Mouse (Mus musculus) ovary, postnatal 36 days (tissue): ENCODE results near the gene Spo11.

ENCODE experiments used
- DNase-seq: peaks from one replicate; pipeline ENCODE4 v3.0.0; 2022; ENCODE audit warnings: low spot score, mixed read lengths

The Spo11 gene

DNA sequence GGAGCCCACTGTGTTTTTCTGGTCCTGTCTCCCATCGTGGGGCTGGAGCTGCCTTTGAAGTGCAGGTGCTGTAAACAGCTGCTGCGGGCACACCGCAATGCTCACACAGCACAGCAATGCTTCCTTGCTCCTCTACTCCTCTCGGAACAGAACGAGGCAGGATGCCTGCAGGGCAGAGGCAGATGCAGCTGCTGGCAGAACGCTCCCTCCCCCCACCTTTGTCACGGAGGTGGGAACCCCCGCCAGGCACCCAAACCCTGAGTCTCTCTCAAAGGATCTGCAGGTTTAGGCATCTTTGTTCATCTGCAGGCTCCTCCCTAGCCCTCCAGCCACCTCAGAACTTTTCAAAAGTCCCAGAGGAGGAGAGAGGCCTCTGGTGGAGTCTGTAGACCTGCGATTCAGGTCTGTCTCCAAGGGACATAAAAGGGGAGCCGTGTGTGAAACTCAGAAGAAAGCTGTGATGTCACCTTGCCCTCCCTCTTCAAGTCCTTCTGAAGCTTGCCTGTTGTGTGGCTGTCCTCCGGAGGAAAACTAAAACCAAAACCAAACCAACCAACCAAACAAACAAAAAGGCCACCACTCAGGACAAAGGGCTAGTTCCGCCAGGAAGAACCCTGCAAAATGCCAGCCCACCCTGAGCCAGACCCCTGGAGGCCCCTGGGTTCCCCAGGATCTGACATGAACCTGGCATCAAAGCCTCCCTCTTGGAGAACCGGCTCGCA is at the start of gene Spo11:
Gene Spo11, plus strand, starts transcription at position 292 of the 722 bp plus-strand sequence.
- DNase-seq = no peak

- no peak for DNase-seq
Observed at GRCm38 (mm10) chr2:172929905-172930436, 47.5 kb upstream of the Spo11 start.

GRCm38 (mm10) chr2:172931137-172931898 is 46.2 kb upstream of the Spo11 start:
- DNase-seq = no peak

- no peak for DNase-seq
Observed at GRCm38 (mm10) chr2:172933631-172934419, 43.7 kb upstream of the Spo11 start.

DNA sequence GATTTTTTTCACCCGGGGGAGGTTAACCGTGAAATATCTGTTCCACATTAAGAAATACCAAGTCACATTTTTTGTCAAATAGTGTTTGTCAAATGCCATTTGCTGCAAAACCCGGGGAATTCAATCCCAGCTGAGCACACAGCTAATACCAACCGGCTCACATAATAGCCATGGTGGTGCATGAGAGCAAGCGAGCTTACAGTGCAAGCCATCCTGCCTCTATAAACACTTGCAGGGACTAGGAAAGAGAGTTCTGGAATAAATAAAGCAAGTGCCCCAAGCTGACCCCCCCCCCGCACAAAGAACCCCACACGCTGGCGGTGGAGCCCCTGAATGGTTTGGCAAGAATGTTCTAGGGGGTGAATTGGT is 43.1 kb upstream of the Spo11 start:
- no peak for DNase-seq

DNA sequence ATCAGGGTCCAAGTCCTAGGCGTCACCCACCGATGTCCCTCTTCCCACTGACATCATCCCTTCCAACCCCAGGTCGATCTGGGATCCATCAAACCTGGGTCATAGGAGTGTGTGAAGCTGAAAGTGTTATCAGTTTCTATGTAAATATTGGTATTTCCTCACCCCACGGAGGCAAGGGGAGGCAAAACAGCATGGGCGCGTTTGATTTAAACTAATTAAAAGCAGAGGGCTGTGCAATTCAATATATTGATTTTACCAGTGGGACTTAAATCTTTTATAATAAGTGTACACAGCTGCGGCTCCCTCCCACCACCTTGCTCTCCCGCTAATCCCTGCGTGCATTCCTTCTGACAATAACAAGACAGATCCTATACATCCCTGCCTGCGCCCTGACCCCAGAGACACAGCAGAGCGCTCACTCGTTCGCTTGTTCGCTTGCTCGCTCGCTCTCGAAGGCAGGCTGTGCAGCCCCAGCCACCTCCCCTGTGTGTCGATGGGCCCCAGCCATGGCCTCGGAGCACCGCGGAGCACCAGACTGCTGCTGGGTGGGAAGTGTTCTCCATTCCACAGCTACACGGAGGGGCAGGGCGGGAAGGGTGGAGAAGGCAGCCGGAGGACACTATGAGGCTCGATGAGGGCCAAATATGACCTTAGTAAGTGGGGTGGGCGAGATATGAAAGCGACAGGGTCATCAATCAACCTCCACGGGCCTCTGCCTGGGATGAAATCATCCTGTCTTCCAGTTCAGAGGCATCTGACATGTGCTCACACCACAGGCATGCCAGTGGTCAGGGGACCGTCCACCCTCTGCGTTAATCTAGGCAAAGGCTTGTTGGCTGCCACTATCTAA is 42.4 kb upstream of the Spo11 start:
- no peak for DNase-seq

DNA sequence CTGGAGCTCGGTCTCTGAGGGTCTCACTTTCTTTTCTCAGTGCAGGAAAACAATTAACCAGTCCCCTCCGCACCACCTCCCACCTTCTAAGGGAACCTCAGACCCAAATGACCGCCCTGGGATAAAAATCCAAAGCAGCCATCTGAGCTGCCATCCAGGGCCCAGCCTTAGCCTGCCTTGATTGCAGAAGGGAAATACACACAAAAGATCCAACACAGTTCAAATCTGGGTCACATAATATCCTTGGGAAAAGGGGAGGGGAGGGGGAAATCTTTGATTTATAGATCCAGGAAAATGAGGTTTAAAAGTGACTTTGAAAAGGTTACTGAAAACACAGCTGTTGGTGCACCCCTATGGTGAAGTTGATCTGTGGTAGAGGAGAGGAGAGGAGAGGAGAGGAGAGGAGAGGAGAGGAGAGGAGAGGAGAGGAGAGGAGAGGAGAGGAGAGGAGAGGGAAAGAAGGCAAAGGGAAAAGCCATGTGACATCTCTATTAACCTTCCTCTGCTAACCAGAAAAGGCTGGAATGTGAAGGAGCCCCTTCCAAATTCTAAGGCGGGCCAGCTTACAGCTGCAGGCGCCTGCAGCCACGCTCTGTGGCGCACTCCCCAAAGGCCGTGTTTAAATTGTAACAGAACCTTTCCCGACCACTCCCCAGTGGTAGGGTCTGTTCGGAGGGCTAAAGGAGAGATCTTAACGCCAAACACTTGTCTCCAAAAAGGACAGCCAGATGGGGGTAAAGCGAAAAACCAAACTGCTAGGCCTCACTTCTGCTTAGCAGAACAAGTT is 41.5 kb upstream of the Spo11 start:
- no peak for DNase-seq

DNA sequence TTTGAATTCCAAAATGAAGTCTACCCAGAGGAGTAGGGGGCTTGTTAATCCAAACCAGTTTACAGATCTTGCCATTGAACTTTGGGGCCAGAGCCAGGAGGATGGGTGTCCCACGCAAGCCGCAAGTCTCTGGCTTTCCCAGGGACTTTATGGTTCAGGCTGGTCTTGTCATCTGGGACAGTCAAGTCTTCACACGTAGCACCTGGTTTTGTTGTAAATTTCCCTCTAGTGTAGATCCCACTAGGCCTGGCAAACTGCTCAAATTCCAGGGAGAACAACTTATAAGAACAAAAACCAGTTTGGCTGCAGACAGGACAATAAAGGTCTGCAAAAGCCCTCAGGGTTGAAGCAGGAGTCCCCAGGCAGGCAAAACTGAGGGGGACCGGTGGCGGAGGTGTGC is 40.7 kb upstream of the Spo11 start:
- no peak for DNase-seq

DNA sequence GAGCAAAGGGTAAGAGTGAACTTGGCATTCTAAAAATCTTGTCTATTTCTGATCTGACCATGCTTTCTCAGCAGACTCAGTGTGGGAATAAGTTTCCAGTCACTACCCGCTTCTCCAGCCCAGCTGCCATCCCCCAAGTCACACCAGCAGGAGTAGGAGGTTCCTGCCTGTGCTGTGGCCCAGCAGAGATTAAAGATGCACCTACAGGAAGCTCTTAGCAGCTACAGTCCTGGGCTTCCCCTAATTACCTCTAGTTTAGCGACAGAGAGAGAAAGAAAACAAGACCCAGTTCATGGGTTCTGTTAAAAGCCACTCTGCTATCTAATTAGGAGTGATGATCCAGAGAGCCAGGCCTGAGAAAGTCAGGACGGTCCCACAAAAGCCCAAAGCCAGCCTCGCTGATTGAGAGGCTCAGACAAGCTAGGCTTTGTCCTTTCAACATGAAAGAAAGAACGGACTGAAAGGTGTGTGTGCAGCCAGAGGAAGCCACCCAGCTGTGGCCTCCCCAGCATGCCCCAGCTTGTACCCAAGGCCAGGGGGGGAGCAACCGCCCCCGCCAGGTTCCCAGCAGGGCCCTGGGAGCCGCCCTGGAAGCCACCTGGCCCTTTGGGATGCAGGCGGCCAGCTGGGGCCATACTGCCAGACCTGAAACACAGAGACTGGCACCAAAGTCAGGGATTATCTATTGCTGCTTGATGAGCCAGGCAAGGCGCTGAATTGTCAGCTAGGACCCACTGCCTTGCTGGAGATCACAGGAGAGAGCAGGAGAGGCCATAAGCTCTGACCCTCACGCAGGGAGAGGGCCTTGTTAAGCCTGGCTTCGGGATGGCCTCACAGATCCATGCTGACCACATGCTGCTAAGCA is 39.9 kb upstream of the Spo11 start:
- DNase-seq = no peak

DNA sequence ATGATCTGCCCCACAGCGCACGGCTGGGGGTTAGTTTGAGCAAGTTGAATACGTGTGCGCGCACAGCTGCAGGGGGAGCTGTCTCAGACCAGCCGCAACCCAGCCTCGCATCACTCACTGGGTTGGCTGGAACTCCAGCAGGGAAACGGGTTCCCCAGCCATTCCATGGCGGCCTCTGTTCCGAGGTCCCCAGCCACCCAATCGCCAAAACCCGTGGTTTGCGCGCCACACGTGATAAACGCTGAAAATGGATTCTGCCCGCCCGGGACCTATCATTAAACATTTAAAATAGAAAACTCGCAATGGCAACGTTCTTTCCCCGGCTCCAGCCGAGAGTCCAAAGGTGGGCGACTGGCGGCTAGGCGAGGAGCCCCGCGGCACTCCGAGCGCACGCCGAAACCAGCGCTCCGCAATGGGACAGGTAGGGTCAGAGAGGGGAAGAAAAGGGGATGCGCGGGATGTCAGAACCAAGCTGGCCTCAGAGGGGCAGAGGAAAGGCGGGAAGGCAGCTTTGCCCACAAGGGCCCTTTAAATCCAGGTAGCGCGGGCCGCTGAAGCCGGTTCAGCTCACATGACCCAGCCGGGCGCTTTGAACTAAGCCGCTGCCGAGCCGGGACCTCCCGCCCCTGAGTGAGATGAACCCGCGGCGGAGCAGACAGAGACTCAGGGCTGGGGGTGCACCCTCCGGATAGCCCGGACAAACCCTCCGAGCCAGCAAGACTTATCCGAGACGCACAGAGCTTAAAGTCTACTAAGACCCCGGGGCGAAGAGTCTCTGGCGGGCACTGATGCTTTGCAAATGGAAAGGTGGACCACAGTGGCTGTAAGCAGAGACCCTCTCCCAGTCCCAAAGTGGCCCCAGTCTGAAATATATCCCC is 38.5 kb upstream of the Spo11 start:
- peak; percentile 18 for DNase-seq

DNA sequence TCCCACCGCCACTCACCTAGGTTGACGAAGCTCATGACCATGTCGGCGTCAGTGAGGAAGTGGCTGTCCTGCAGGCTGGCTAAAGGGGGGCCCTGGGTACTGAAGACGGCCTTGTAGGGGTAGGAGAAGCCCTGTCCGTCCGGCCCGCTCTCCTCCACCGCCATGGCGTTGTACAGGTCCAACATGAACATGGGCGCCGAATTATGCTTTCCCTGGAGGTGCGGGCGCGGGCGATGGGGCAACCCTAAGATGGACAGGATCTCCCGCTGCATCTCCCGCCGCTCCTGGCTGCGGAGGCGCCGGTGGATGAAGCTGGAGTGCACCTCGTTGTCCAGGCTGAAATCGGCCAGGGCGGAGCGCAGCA is 37.9 kb upstream of the Spo11 start:
- DNase-seq = no peak

DNA sequence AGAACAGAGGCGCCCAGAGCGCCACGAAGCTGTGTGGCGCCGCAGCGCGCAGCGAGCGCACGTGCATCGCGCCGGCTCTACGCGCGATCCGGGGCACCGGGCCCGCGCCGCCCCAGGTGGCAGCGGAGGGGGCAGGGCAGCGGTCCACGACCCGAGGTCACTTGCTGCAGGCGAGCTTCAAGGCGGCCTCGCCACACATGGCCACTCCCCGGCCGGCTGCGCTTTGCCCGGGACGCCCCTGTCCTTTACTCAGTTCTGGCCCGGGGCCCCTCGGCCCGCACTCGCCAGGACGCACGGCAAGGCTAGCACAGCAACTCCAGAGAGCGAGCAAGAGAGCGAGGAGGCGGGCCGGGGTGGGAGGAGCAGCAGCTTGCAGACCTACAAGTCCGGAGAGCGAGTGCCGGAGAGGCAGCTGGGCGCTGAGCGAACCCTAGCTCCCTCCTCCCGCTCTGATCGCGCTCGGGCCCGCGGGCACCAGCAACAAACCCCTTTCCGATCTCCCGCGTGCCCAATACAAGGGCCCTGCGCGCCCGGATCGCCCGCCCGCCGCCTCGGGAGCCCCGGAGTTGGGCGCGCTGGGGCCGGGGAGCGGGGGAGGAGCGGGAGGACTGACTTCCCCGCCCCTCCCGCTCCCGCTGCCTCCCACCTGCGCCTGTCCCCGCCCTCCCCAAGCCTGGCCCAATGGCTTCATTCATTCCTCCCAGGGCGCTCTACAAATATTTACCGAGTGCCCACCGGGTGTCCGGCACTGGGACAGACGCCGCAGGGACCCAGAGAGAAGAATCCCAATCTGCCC is 37.3 kb upstream of the Spo11 start, which contains the start of gene Bmp7:
Gene Bmp7, minus strand, starts transcription at position 319 of the 796 bp plus-strand sequence.
- DNase-seq = peak; percentile 69

GRCm38 (mm10) chr2:172940799-172941163 is 36.7 kb upstream of the Spo11 start:
- no peak for DNase-seq

DNA sequence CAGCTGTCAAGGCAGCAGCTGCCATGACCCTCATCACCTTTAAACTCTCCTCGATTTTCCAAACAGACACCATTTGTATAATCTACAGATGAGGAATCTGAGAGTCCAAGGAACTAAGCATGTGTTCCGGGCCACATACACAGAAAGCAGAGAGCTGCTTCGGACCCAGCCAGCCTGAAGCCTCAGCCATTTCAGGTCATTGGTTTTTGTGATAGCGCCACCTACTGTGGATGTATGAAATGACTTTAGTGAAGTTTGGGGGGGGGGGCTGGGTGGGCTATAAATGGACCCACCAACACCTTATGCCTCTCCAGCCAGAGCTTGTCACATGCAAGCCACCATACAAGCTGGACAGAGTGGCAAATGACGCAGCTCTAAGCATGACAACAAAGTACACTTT is 28.4 kb upstream of the Spo11 start:
- no peak for DNase-seq

- no peak for DNase-seq
Observed at GRCm38 (mm10) chr2:172950119-172950676, 27.3 kb upstream of the Spo11 start.

DNA sequence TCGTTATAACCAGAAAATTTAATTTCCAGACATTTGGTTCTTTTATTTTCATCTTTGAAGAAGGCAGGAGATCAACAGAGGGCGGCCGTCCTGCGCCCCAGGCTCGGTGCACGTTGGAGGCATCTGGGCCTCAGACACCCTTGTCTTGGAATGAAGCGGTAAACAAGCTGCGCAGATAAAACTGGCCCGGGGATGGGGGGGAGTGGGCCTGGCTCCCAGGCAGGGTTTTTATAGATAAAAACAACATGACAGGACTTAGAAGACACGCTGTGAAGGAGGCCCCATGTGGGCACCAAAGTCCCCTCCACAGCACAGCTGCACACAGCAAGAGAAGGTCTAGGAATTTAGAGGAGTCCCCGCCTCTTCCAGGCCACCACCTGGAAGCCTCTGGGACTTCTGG is 26.8 kb upstream of the Spo11 start:
- no peak for DNase-seq

DNA sequence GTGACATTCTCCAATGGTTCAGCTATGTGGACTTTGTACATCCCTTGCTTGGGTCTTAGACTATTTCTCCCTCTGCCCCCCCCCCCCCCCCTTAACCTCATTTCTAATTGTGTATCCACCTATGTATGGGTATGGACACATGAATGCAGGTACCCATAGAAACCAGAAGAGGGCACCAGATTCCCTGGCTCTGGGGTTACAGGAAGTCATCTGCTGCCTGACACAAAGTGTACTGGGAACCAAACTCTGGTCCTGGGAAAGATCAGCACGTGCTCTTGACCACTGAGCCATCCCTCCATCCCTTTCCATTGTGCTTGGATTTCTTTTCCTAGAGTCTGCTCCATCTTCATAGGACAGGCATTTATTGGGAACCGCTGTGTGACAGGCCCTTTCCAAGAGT is 25.5 kb upstream of the Spo11 start:
- DNase-seq = no peak

GRCm38 (mm10) chr2:172958579-172958978 is 18.9 kb upstream of the Spo11 start:
- DNase-seq = no peak
